Mouse (Mus musculus) embryonic facial prominence, embryonic 14.5 days (tissue): ENCODE data around the gene Golph3. TPM values are rescaled to one million over a fixed set of nuclear protein-coding genes. Genes with fewer than 3 reads are reported as not detected.

Experiments
- ATAC-seq: fragments of 200-750 bp; cut with Nextera tagmentation; 2 replicates; pipeline ENCODE4 v1.8.0; 2017; ENCODE audit warnings: low read depth, moderate number of reproducible peaks, moderate TSS enrichment
- DNase-seq: peaks from one replicate; pipeline ENCODE4 v3.0.0-alpha.2; 2015; ENCODE audit warnings: low spot score
- H3K27ac ChIP-seq: fragments of 300-500 bp; sonication (generic); replicated peaks from 2 replicates; pipeline ENCODE4 v1.5.1; 2014; ENCODE audit warnings: low read depth, mild to moderate bottlenecking, low read length, moderate library complexity
- H3K27me3 ChIP-seq: fragments of 300-500 bp; sonication (generic); replicated peaks from 2 replicates; pipeline ENCODE4 v1.6.1; 2014; ENCODE audit warnings: low read length; ENCODE audit not compliant: control insufficient read depth, insufficient read depth
- H3K36me3 ChIP-seq: fragments of 300-500 bp; sonication (generic); 2 replicates; pipeline ENCODE4 v1.6.1; 2014; ENCODE audit warnings: low read length, mixed read lengths; ENCODE audit not compliant: control insufficient read depth, insufficient read depth
- H3K4me1 ChIP-seq: fragments of 300-500 bp; sonication (generic); 2 replicates; pipeline ENCODE4 v1.6.1; 2014; ENCODE audit warnings: antibody characterized with exemption, low read length; ENCODE audit not compliant: control insufficient read depth, insufficient read depth
- H3K4me2 ChIP-seq: fragments of 300-500 bp; sonication (generic); 2 replicates; pipeline ENCODE4 v1.6.1; 2014; ENCODE audit warnings: low read depth, mild to moderate bottlenecking, low read length, moderate library complexity, mixed read lengths
- H3K4me3 ChIP-seq: fragments of 300-500 bp; sonication (generic); 2 replicates; pipeline ENCODE4 v1.5.1; 2014; ENCODE audit warnings: low read depth, mild to moderate bottlenecking, low read length
- H3K9ac ChIP-seq: fragments of 300-500 bp; sonication (generic); 2 replicates; pipeline ENCODE4 v1.6.1; 2014; ENCODE audit warnings: low read depth, mild to moderate bottlenecking, low read length, moderate library complexity, mixed read lengths
- H3K9me3 ChIP-seq: fragments of 300-500 bp; sonication (generic); 2 replicates; pipeline ENCODE4 v1.6.1; 2016; ENCODE audit warnings: low read length; ENCODE audit not compliant: control insufficient read depth
- WGBS: fragments of 180-500 bp; shearing (Covaris S2); extraction: QIAGEN DNeasy Blood & Tissue Kit; methylation state at CpG from one replicate; pipeline ENCODE4 v1.1.7; 2014; 5-methylcytosine and 5-hydroxymethylcytosine counted together
- polyA plus RNA-seq: library from polyadenylated mRNA; unstranded; fragments of >200 nt; fragmentation: Nextera tagmentation; extraction: Ambion mirVana; gene quantifications from 2 replicates; pipeline ENCODE4 v1.2.1, GENCODE M21; 2014

Golph3 gene
- polyA plus RNA-seq, 1 experiment from 2014 or later, result 118 TPM

DNA sequence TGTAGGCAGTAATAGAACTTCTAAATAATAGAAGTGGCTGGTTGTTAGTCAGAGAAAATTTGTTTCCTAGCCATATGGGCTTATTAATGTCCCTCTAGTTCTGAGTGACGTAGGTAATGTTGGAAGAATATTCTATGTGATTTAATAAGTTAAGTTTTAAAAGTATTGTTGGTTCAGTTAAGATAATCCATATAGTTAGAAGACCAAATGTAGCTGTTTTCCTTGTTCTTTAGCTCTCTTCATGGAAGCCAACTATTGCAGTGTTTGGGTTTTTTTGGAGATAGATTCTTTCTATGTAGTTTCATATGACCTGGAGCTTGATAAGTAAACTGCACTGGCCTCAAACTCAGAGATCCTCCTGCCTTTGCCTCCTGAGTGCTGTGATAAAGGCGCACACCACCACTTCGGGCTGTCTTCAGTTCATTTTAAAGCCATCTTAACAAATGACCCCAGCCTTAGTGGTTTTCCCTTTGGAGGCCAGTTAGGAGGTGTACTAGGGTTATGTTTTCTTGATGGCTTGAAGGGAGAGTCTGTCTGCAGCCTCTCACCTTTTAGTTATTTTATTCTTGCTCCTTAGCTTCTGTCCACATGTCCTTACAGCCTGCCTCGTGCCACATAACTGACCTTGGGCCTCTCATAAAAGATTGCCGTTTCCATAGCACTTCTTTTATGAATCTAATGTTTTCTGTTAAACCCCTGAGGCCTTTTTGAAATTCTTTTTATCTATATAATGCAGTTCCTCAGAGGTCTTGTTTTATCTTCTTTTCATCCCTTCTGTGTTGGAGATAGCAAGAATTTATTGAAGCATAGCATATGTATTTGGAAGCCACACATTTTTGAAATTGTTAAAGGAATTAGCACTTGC lies 19.5 kb downstream of the Golph3 start:
- WGBS, result 69% methylated on average over 5 of the region's 5 CpGs
- Histone ChIP-seq H3K4me3 (no peak overlapping the region), H3K36me3 (peaks cover 28% of the 10 kb centered on the region), H3K9ac (no peak overlapping the region), H3K4me2 (no peak overlapping the region), H3K27me3 (no peaks in the 10 kb centered on the region), H3K4me1 (0 out of 2 replicates have a peak, but pooled peaks cover 5% of the 10 kb centered on the region), H3K9me3 (no peaks in the 10 kb centered on the region), H3K27ac (peak overlapping the region; percentile 22; the same call in 1 of the 2 replicates)
- no peak for DNase-seq
- no peak for ATAC-seq

DNA sequence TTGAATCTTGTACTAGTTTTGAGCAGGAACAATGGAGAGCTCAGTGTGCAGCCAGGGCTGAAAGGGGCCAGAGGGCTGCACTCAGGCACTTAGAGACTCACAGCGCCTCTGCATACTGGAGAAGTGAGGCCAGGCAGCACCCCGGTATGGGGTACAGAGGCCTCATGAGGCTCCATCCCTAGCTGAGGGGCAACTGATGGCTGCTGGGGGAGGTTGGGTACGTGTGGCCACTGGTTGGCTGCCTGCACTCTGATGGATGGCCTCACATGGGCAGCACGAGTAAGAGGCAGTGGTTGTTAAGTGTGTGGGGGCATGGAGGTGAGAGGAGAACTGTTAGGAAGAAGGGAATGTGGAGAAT lies 20.1 kb downstream of the Golph3 start:
- H3K9me3 ChIP-seq, result no peaks in the 10 kb centered on the region
- peak overlapping the region; percentile 22; the same call in 1 of the 2 replicates for H3K27ac ChIP-seq
- no peak overlapping the region for H3K4me2 ChIP-seq
- peaks cover 34% of the 10 kb centered on the region for H3K36me3 ChIP-seq
- H3K9ac ChIP-seq, result no peak overlapping the region
- 0 out of 2 replicates have a peak, but pooled peaks cover 5% of the 10 kb centered on the region for H3K4me1 ChIP-seq
- no peaks in the 10 kb centered on the region for H3K27me3 ChIP-seq
- no peak overlapping the region for H3K4me3 ChIP-seq
- ATAC-seq, result peak; percentile 86
- DNase-seq, result peak; percentile 55
- 52% methylated on average over 4 of the region's 4 CpGs for WGBS

DNA sequence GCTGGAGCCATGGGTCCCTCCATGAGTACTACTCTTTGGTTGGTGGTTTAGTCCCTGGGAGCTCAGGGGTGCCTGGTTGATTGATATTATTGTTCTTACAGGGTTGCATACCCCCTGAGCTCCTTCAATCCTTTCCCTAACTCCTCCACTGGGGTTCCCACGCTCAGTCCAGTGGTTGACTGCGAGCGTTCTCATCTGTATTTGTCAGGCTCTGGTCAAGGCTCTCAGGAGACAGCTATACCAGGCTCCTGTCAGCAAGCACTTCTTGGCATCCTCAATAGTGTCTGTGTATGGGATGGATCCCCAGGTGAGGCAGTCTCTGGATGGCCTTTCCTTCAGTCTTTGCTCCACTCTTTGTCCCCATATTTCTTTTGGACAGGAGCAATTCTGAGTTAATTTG lies 25.7 kb downstream of the Golph3 start:
- WGBS, result 90% methylated on average over 3 of the region's 3 CpGs
- no peak for ATAC-seq

DNA sequence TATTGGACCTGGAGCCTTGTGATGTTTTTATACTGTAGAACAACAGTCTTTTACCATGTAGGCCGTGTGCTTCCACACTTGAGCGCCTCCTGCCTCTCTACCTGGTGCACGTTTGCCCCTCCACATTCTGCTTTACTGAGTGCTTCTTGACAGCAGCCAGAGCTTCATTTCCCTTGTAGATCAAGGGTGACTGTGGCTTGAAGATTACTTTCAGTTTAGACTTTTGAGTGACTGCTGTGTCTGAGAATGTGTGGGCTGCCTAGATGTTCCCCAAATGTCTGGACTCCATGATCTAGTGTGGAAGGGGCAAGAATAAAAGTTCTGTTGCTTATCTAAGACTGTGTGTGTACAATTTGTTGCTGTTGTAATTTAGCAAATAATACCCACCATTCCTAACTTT lies 27.7 kb downstream of the Golph3 start:
- no peaks in the 10 kb centered on the region for H3K9me3 ChIP-seq
- no peak overlapping the region for H3K27ac ChIP-seq
- H3K36me3 ChIP-seq, result peaks cover 69% of the 10 kb centered on the region
- H3K9ac ChIP-seq, result no peak overlapping the region
- no peak overlapping the region for H3K4me3 ChIP-seq
- no peak for DNase-seq
- 69% methylated on average over 3 of the region's 3 CpGs for WGBS
- H3K27me3 ChIP-seq, result no peaks in the 10 kb centered on the region
- H3K4me2 ChIP-seq, result no peak overlapping the region
- no peak for ATAC-seq
- no peaks in the 10 kb centered on the region for H3K4me1 ChIP-seq

More for the DNA sequence above, 25.7 kb downstream of the Golph3 start:
- no peak overlapping the region for H3K4me3 ChIP-seq
- peaks cover 61% of the 10 kb centered on the region for H3K36me3 ChIP-seq
- H3K27me3 ChIP-seq, result no peaks in the 10 kb centered on the region
- H3K4me2 ChIP-seq, result no peak overlapping the region
- H3K9ac ChIP-seq, result no peak overlapping the region
- H3K4me1 ChIP-seq, result no peaks in the 10 kb centered on the region
- DNase-seq, result no peak
- no peaks in the 10 kb centered on the region for H3K9me3 ChIP-seq
- H3K27ac ChIP-seq, result no peak overlapping the region

DNA sequence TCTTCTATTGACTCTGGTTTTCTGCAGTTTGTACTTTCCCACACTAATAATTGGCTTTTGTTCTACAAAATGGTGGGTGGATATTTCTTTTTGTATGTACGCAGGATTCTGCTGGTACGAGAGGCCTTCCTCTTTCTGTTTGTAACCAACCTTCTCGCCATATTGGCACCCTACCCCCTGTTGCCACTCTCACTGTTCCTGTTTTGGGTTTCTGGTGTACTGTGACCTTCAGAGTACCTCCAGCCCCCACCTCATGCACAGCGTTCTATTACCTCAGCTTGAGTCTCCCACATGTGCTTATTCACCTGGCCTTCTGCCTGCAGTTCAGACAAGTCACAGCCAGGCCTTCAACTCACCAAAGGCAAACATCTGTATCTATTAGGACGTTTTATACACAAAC lies 28.6 kb downstream of the Golph3 start:
- Histone ChIP-seq H3K4me1 (no peaks in the 10 kb centered on the region), H3K9me3 (no peaks in the 10 kb centered on the region), H3K4me2 (no peak overlapping the region), H3K36me3 (peaks cover 69% of the 10 kb centered on the region), H3K27me3 (no peaks in the 10 kb centered on the region), H3K27ac (no peak overlapping the region), H3K4me3 (no peak overlapping the region), H3K9ac (no peak overlapping the region)
- 85% methylated on average over 5 of the region's 5 CpGs for WGBS
- no peak for ATAC-seq
- DNase-seq, result no peak

DNA sequence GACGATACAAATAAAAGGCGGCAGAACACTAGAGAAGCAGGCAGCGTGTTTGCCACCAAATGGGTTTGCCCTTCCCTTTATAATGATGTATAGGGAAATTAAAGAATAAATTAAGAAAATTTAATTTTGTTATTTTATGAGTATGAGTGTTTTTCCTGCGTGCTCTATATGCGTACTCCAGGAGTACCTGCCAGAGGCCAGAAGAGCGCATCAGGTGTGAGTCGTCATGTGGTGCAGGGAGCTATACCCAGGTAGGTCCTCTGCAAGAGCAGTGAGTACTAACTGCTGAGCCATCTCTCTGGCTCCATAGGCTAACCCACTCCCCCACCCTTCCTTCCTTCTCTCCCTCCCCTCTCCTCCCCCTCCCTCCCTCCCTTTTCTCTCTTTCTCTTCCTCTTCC lies 30.2 kb downstream of the Golph3 start:
- Histone ChIP-seq H3K4me3 (no peak overlapping the region), H3K27ac (no peak overlapping the region), H3K27me3 (no peaks in the 10 kb centered on the region), H3K9me3 (no peaks in the 10 kb centered on the region), H3K9ac (no peak overlapping the region), H3K36me3 (peaks cover 68% of the 10 kb centered on the region), H3K4me2 (no peak overlapping the region), H3K4me1 (no peaks in the 10 kb centered on the region)
- WGBS, result 95% methylated on average over 7 of the region's 7 CpGs
- ATAC-seq (no peak), DNase-seq (no peak)

DNA sequence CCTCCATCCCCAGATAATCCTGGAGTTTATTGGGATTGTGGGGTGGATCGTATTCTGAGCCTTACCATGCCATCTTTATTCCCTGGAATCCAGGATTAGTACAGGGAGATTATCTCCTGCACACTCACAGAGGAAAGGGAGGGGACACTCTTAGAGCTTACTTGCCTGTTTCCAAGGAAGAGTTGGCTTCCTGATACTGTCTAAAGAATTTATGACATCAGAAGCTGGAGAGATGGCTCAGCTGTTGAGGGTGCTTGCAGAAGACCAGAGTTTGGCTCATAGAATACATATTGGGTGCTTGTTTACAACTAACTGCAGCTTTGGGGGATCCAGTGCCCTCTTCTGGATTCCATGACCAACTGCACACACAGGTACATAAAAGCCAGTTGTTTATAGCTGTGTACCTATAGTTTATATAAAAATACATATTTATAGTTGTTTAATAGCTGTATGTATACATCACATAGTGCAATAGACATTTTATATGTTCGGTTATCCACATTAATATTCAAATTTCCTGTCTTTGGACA lies 33.1 kb downstream of the Golph3 start:
- no peak for DNase-seq
- no peak for ATAC-seq
- no peaks in the 10 kb centered on the region for H3K4me1 ChIP-seq
- no peak overlapping the region for H3K9ac ChIP-seq
- H3K4me2 ChIP-seq, result no peak overlapping the region
- WGBS, result 92% methylated on average over 2 of the region's 2 CpGs
- no peak overlapping the region for H3K27ac ChIP-seq
- H3K27me3 ChIP-seq, result no peaks in the 10 kb centered on the region
- no peaks in the 10 kb centered on the region for H3K9me3 ChIP-seq
- peaks cover 63% of the 10 kb centered on the region for H3K36me3 ChIP-seq
- no peak overlapping the region for H3K4me3 ChIP-seq

DNA sequence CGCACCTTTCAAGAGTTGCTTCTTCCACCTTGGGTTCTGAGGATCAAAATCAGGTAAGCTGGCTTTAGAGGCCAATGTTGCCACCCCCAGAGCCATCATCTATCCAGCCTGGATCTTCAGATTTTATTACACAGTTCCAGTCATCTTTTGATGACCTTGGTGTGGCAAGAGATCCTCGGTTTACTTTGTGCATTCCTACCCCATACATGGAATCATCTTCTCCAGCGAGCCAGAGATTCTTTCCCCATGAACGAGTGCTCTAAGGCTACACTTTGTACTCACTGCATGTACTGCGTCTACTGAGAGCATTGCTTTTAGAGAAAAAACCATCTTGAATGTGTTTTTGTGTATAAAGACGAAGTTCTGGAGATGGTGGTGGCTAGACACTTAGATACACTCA lies 34.0 kb downstream of the Golph3 start:
- DNase-seq, result no peak
- H3K9ac ChIP-seq, result no peak overlapping the region
- no peaks in the 10 kb centered on the region for H3K27me3 ChIP-seq
- H3K4me3 ChIP-seq, result no peak overlapping the region
- WGBS, result 90% methylated on average over 6 of the region's 6 CpGs
- ATAC-seq, result no peak
- no peaks in the 10 kb centered on the region for H3K4me1 ChIP-seq
- no peaks in the 10 kb centered on the region for H3K9me3 ChIP-seq
- peaks cover 54% of the 10 kb centered on the region for H3K36me3 ChIP-seq
- no peak overlapping the region for H3K27ac ChIP-seq
- no peak overlapping the region for H3K4me2 ChIP-seq

DNA sequence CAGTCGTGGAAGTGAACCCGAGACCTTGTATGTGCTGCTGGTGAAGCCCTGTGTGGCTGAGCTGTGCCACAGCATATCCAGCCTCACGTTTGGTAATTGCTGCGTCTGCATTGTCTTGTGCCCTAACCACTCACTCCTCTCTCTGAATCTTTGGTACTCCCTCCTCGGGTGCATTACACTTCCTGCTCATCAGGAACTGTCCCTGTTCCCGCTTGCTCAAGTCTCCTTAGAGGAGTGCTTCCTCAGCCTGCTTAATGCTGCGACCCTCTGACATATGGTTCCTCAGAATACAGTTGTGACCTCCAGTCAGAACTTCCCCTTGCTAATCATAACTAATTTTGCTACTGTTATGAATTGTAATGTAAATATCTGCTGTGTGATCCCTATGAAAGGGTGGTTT lies 34.7 kb downstream of the Golph3 start:
- no peak overlapping the region for H3K4me3 ChIP-seq
- H3K4me1 ChIP-seq, result no peaks in the 10 kb centered on the region
- DNase-seq, result no peak
- ATAC-seq, result no peak
- WGBS, result 75% methylated on average over 7 of the region's 7 CpGs
- no peak overlapping the region for H3K27ac ChIP-seq
- no peak overlapping the region for H3K4me2 ChIP-seq
- H3K9ac ChIP-seq, result no peak overlapping the region
- peaks cover 53% of the 10 kb centered on the region for H3K36me3 ChIP-seq
- no peaks in the 10 kb centered on the region for H3K9me3 ChIP-seq
- H3K27me3 ChIP-seq, result no peaks in the 10 kb centered on the region
